14 mouse cellular contexts compared by ENCODE assay signal in the genomic region with DNA sequence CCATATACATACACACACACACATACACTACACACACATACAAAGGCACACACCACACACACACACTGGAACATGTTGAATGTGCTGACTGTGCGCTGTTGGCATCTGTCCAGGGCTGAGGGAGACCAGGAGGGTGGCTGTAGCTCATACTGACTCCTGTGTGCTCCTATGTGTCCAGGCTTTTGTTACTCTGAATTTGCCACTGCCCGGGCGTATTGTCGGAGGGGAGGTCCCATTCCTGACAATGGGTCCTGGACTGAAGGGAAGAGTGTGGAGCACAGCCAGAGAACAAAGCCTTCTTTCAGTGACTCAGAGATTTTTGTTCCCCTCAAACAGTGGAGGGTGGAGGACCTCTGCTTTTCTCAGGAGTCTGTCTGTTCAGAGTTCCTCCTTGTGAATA.
A peak's percentile ranks its signal among the peaks of the same experiment; 100 is the strongest.
DNase-seq lines count a peak whose midpoint lies in the region; ATAC-seq lines count a peak whose summit lies in the region.
"Had no signal": no experiment of that assay in that cellular context is flagged by ENCODE, and none has a peak within 500 bp of the region (broad histone marks: within the 10 kb centered on the region; RNA-seq: fewer than 3 reads in every experiment).

No protein-coding gene starts in this region.

- peaks cover 33% of the 10 kb centered on the region for H3K4me1 ChIP-seq in midbrain, embryonic 13.5 days (replicated peaks)
- H3K4me1 ChIP-seq in midbrain, embryonic 16.5 days (ENCODE audit: control insufficient read depth, insufficient read depth, low read length): no peaks in the 10 kb centered on the region; the same call in 1 of the 2 replicates
- peaks cover 22% of the 10 kb centered on the region for H3K4me1 ChIP-seq in embryonic facial prominence, embryonic 13.5 days
- H3K4me1 ChIP-seq: heart, embryonic 12.5 days; liver, embryonic 13.5 days had no signal

- no peak overlapping the region for H3K4me3 ChIP-seq in midbrain, embryonic 13.5 days (replicated peaks)
- no peak overlapping the region for H3K4me3 ChIP-seq in midbrain, embryonic 16.5 days (ENCODE audit: low read depth, low read length)
- H3K4me3 ChIP-seq in embryonic facial prominence, embryonic 13.5 days: no peak overlapping the region
- H3K4me3 ChIP-seq: heart, embryonic 12.5 days; layer of hippocampus, adult 2 months; liver, embryonic 13.5 days had no signal

- DNase-seq in cerebellum, postnatal 10 days: peak; percentile 24 to 38
- DNase-seq in cerebellum, adult 9-10 months: no peak
- peak; percentile 69 for DNase-seq in mesoderm, embryonic 11.5 days (ENCODE audit: low read depth, low spot score)
- DNase-seq in thymus, postnatal 36 days: no peak
- no peak for DNase-seq in kidney, postnatal 10 days
- DNase-seq: kidney, adult 11 months; liver, embryonic 13.5 days had no signal

- H3K9ac ChIP-seq in midbrain, embryonic 13.5 days (replicated peaks): no peak overlapping the region
- no peak overlapping the region for H3K9ac ChIP-seq in midbrain, embryonic 16.5 days (ENCODE audit: low read depth, low read length)
- no peak overlapping the region for H3K9ac ChIP-seq in embryonic facial prominence, embryonic 13.5 days
- H3K9ac ChIP-seq: heart, embryonic 12.5 days; liver, embryonic 13.5 days had no signal

- no peaks in the 10 kb centered on the region for H3K36me3 ChIP-seq in midbrain, embryonic 13.5 days
- H3K36me3 ChIP-seq in midbrain, embryonic 16.5 days (ENCODE audit: control insufficient read depth, insufficient read depth, low read length): no peaks in the 10 kb centered on the region
- H3K36me3 ChIP-seq in embryonic facial prominence, embryonic 13.5 days: no peaks in the 10 kb centered on the region
- H3K36me3 ChIP-seq: heart, embryonic 12.5 days; liver, embryonic 13.5 days had no signal

- H3K27me3 ChIP-seq in midbrain, embryonic 13.5 days: no peaks in the 10 kb centered on the region; the same call in none of the 2 replicates
- H3K27me3 ChIP-seq in midbrain, embryonic 16.5 days (ENCODE audit: control insufficient read depth, insufficient read depth, low read depth, low read length): no peaks in the 10 kb centered on the region
- no peaks in the 10 kb centered on the region for H3K27me3 ChIP-seq in embryonic facial prominence, embryonic 13.5 days
- H3K27me3 ChIP-seq: heart, embryonic 12.5 days; liver, embryonic 13.5 days had no signal

- no peaks in the 10 kb centered on the region for H3K9me3 ChIP-seq in midbrain, embryonic 13.5 days
- no peaks in the 10 kb centered on the region for H3K9me3 ChIP-seq in midbrain, embryonic 16.5 days (replicated peaks; ENCODE audit: control insufficient read depth, low read length, poor library complexity, severe bottlenecking)
- H3K9me3 ChIP-seq in embryonic facial prominence, embryonic 13.5 days: no peaks in the 10 kb centered on the region
- H3K9me3 ChIP-seq: heart, embryonic 12.5 days; liver, embryonic 13.5 days had no signal

- ATAC-seq in midbrain, embryonic 13.5 days: peak; percentile 46
- no peak for ATAC-seq in midbrain, embryonic 16.5 days
- 0 out of 2 replicates have a peak, but pooled peaks have one; percentile 48 for ATAC-seq in embryonic facial prominence, embryonic 13.5 days (ENCODE audit: insufficient number of reproducible peaks, insufficient read depth, low FRiP score, low TSS enrichment, low read depth)
- ATAC-seq: Patski had no signal

- no peak overlapping the region for H3K27ac ChIP-seq in midbrain, embryonic 13.5 days
- H3K27ac ChIP-seq in midbrain, embryonic 16.5 days (ENCODE audit: low read length): no peak overlapping the region
- no peak overlapping the region for H3K27ac ChIP-seq in embryonic facial prominence, embryonic 13.5 days
- H3K27ac ChIP-seq: layer of hippocampus, adult 2 months; liver, embryonic 13.5 days; macrophage had no signal

- WGBS in midbrain, embryonic 13.5 days: 18% methylated on average over 4 of the region's 4 CpGs
- WGBS in midbrain, embryonic 16.5 days: 28% methylated on average over 4 of the region's 4 CpGs
- WGBS in embryonic facial prominence, embryonic 13.5 days: 56% methylated on average over 4 of the region's 4 CpGs

- no peak overlapping the region for H3K4me2 ChIP-seq in midbrain, embryonic 13.5 days (replicated peaks)
- no peak overlapping the region for H3K4me2 ChIP-seq in midbrain, embryonic 16.5 days (ENCODE audit: low read length)
- H3K4me2 ChIP-seq in embryonic facial prominence, embryonic 13.5 days: no peak overlapping the region
- H3K4me2 ChIP-seq: heart, embryonic 12.5 days; liver, embryonic 13.5 days had no signal

Comparison
In these comparisons a context has a peak if more than half of its experiments do, and no peak if none do; other contexts are left out.
1. DNase-seq: peak in cerebellum, postnatal 10 days (2 of 2) and mesoderm, embryonic 11.5 days (single experiment); none in cerebellum, adult 9-10 months (single experiment), thymus, postnatal 36 days (0 of 2) and kidney, postnatal 10 days (single experiment).